Mouse (Mus musculus) liver, embryonic 14.5 days (tissue): Measurements from ENCODE around the gene Acvr2b. TPM values are rescaled to one million over a fixed set of nuclear protein-coding genes. Genes with fewer than 3 reads are reported as not detected.

ENCODE experiments used
- ATAC-seq: fragments of 200-750 bp; cut with Nextera tagmentation; 2 replicates; pipeline ENCODE4 v1.8.0; 2017; ENCODE audit warnings: moderate number of reproducible peaks, mild to moderate bottlenecking, moderate library complexity; ENCODE audit not compliant: insufficient read depth
- DNase-seq, 3 experiments: peaks; one replicate each; pipeline ENCODE4 v3.0.0-alpha.2; 2012 to 2013; ENCODE audit warnings: low read depth in 3 of 3, low spot score in 3 of 3
- H3K27ac ChIP-seq: fragments of 300-500 bp; sonication (generic); 2 replicates; pipeline ENCODE4 v1.5.1; 2014; ENCODE audit warnings: moderate library complexity, mild to moderate bottlenecking, control low read depth, inconsistent platforms
- H3K27me3 ChIP-seq: fragments of 300-500 bp; sonication (generic); 2 replicates; pipeline ENCODE4 v1.6.1; 2014; ENCODE audit warnings: mild to moderate bottlenecking, low read length, moderate library complexity; ENCODE audit not compliant: control insufficient read depth, insufficient read depth
- H3K36me3 ChIP-seq: fragments of 300-500 bp; sonication (generic); replicated peaks from 2 replicates; pipeline ENCODE4 v1.6.1; 2014; ENCODE audit warnings: low read depth; ENCODE audit not compliant: control insufficient read depth, insufficient read depth
- H3K4me1 ChIP-seq, 2 experiments: fragments of 200-500 bp in 1 of 2; fragments of 300-500 bp in 1 of 2; sonication (generic) in 1 of 2; replicated peaks; 2 replicates each; pipeline ENCODE4 v1.6.1; 2012 to 2014; ENCODE audit warnings: antibody characterized with exemption in 1 of 2, inconsistent platforms in 1 of 2, low read length in 1 of 2; ENCODE audit not compliant: control insufficient read depth in 2 of 2, insufficient read depth in 2 of 2
- H3K4me2 ChIP-seq: fragments of 300-500 bp; sonication (generic); 2 replicates; pipeline ENCODE4 v1.6.1; 2014; ENCODE audit warnings: low read depth, mild to moderate bottlenecking, control low read depth, moderate library complexity
- H3K4me3 ChIP-seq, 2 experiments: fragments of 200-500 bp in 1 of 2; fragments of 300-500 bp in 1 of 2; sonication (generic) in 1 of 2; 2 replicates each; pipeline ENCODE4 v1.5.1; 2012 to 2014; ENCODE audit warnings: low read depth in 2 of 2, low read length in 2 of 2, mild to moderate bottlenecking in 2 of 2, control low read depth in 1 of 2, inconsistent platforms in 1 of 2, moderate library complexity in 1 of 2; ENCODE audit not compliant: insufficient read depth in 1 of 2
- H3K9ac ChIP-seq: fragments of 300-500 bp; sonication (generic); replicated peaks from 2 replicates; pipeline ENCODE4 v1.6.1; 2014; ENCODE audit warnings: mild to moderate bottlenecking, control low read depth, moderate library complexity
- H3K9me3 ChIP-seq: fragments of 300-500 bp; sonication (generic); 2 replicates; pipeline ENCODE4 v1.6.1; 2016; ENCODE audit warnings: low read length, mixed read lengths; ENCODE audit not compliant: control insufficient read depth
- CTCF ChIP-seq: IDR thresholded peaks from 2 replicates; pipeline ENCODE4 v1.5.1; 2016; ENCODE audit warnings: antibody characterized with exemption, low read depth, control low read depth
- EP300 ChIP-seq: IDR thresholded peaks from 2 replicates; pipeline ENCODE4 v1.6.1; 2016; ENCODE audit warnings: antibody characterized with exemption, low read depth
- WGBS: fragments of 180-500 bp; shearing (Covaris S2); extraction: QIAGEN DNeasy Blood & Tissue Kit; methylation state at CpG from one replicate; pipeline ENCODE4 v1.1.7; 2014; ENCODE audit not compliant: insufficient replicate concordance; 5-methylcytosine and 5-hydroxymethylcytosine counted together
- polyA plus RNA-seq, 2 experiments: library from polyadenylated mRNA; depleted of rRNA in 1 of 2; stranded (reverse) in 1 of 2; unstranded in 1 of 2; fragments of >200 nt; fragmentation: Nextera tagmentation in 1 of 2; extraction: Ambion mirVana in 1 of 2; gene quantifications; 2 replicates each; pipeline versions ENCODE4 v1.2.1 to v1.2.3; 2012 to 2014

The Acvr2b gene
- polyA plus RNA-seq, 2 experiments = 0.69 to 1.5 TPM

- no peak for TF ChIP-seq EP300
- TF ChIP-seq CTCF = no peak
- Histone ChIP-seq H3K9ac (no peak overlapping the region), H3K36me3 (no peaks in the 10 kb centered on the region), H3K9me3 (no peaks in the 10 kb centered on the region), H3K4me3 (no peak overlapping the region), H3K4me1 (no peaks in the 10 kb centered on the region), H3K4me2 (no peak overlapping the region), H3K27me3 (no peaks in the 10 kb centered on the region), H3K27ac (no peak overlapping the region)
- DNase-seq = no peak
- no peak for ATAC-seq
- 68% methylated on average over 3 of the region's 3 CpGs for WGBS
Observed at GRCm38 (mm10) chr9:119375008-119375407, 26.9 kb upstream of the Acvr2b start.

- TF ChIP-seq CTCF (no peak), EP300 (no peak)
- Histone ChIP-seq H3K4me3 (no peak overlapping the region), H3K36me3 (no peaks in the 10 kb centered on the region), H3K4me1 (no peaks in the 10 kb centered on the region), H3K9ac (no peak overlapping the region), H3K9me3 (no peaks in the 10 kb centered on the region), H3K4me2 (no peak overlapping the region), H3K27ac (no peak overlapping the region), H3K27me3 (no peaks in the 10 kb centered on the region)
- DNase-seq (no peak), ATAC-seq (no peak)
- WGBS = 68% methylated on average over 6 of the region's 6 CpGs
Observed at GRCm38 (mm10) chr9:119375556-119375955, 26.4 kb upstream of the Acvr2b start.

- H3K27ac ChIP-seq = no peak overlapping the region
- H3K4me1 ChIP-seq = no peaks in the 10 kb centered on the region
- TF ChIP-seq CTCF (no peak), EP300 (no peak)
- no peaks in the 10 kb centered on the region for H3K36me3 ChIP-seq
- no peak overlapping the region for H3K4me3 ChIP-seq
- no peaks in the 10 kb centered on the region for H3K9me3 ChIP-seq
- H3K27me3 ChIP-seq = no peaks in the 10 kb centered on the region
- H3K4me2 ChIP-seq = no peak overlapping the region
- 66% methylated on average over 4 of the region's 4 CpGs for WGBS
- H3K9ac ChIP-seq = no peak overlapping the region
- ATAC-seq (no peak), DNase-seq (no peak)
Observed at GRCm38 (mm10) chr9:119378231-119378630, 23.7 kb upstream of the Acvr2b start.

- no peak overlapping the region for H3K27ac ChIP-seq
- TF ChIP-seq EP300 = no peak
- TF ChIP-seq CTCF = no peak
- no peaks in the 10 kb centered on the region for H3K36me3 ChIP-seq
- no peak for ATAC-seq
- H3K9ac ChIP-seq = no peak overlapping the region
- H3K4me2 ChIP-seq = no peak overlapping the region
- WGBS = 60% methylated on average over 6 of the region's 6 CpGs
- H3K4me1 ChIP-seq = no peaks in the 10 kb centered on the region
- no peak for DNase-seq
- no peaks in the 10 kb centered on the region for H3K27me3 ChIP-seq
- H3K4me3 ChIP-seq = no peak overlapping the region
- H3K9me3 ChIP-seq = no peaks in the 10 kb centered on the region
Observed at GRCm38 (mm10) chr9:119382603-119383002, 19.3 kb upstream of the Acvr2b start.

- DNase-seq = no peak
- no peaks in the 10 kb centered on the region for H3K36me3 ChIP-seq
Observed at GRCm38 (mm10) chr9:119388956-119389355, 13.0 kb upstream of the Acvr2b start.

More at GRCm38 (mm10) chr9:119388956-119389355, 13.0 kb upstream of the Acvr2b start:
- H3K4me3 ChIP-seq = no peak overlapping the region
- no peaks in the 10 kb centered on the region for H3K9me3 ChIP-seq
- ATAC-seq = no peak
- H3K27ac ChIP-seq = no peak overlapping the region
- no peaks in the 10 kb centered on the region for H3K4me1 ChIP-seq
- 45% methylated on average over 5 of the region's 5 CpGs for WGBS
- H3K9ac ChIP-seq = no peak overlapping the region
- no peaks in the 10 kb centered on the region for H3K27me3 ChIP-seq
- TF ChIP-seq CTCF = no peak
- no peak for TF ChIP-seq EP300
- no peak overlapping the region for H3K4me2 ChIP-seq
